Mouse (Mus musculus) stomach, embryonic 16.5 days (tissue): ENCODE results near the gene Flnb. TPM values are rescaled to one million over a fixed set of nuclear protein-coding genes. Genes with fewer than 3 reads are reported as not detected.

Experiments
- ATAC-seq: fragments of 200-750 bp; cut with Nextera tagmentation; 2 replicates; pipeline ENCODE4 v1.8.0; 2017; ENCODE audit warnings: moderate number of reproducible peaks, moderate TSS enrichment; ENCODE audit not compliant: insufficient read depth, low FRiP score
- H3K27ac ChIP-seq: fragments of 300-500 bp; sonication (generic); 2 replicates; pipeline ENCODE4 v1.5.1; 2014; ENCODE audit warnings: low read length
- H3K27me3 ChIP-seq: fragments of 300-500 bp; sonication (generic); 2 replicates; pipeline ENCODE4 v1.6.1; 2014; ENCODE audit warnings: low read length, control low read depth, mixed read lengths; ENCODE audit not compliant: control insufficient read depth, insufficient read depth
- H3K36me3 ChIP-seq: fragments of 300-500 bp; sonication (generic); 2 replicates; pipeline ENCODE4 v1.6.1; 2014; ENCODE audit warnings: low read length; ENCODE audit not compliant: control insufficient read depth, insufficient read depth
- H3K4me1 ChIP-seq: fragments of 300-500 bp; sonication (generic); 2 replicates; pipeline ENCODE4 v1.6.1; 2014; ENCODE audit warnings: low read length, control low read depth, mixed read lengths; ENCODE audit not compliant: control insufficient read depth, insufficient read depth
- H3K4me2 ChIP-seq: fragments of 300-500 bp; sonication (generic); 2 replicates; pipeline ENCODE4 v1.6.1; 2014; ENCODE audit warnings: low read depth, low read length, mixed read lengths
- H3K4me3 ChIP-seq: fragments of 300-500 bp; sonication (generic); replicated peaks from 2 replicates; pipeline ENCODE4 v1.5.1; 2014; ENCODE audit warnings: mild to moderate bottlenecking, low read length
- H3K9ac ChIP-seq: fragments of 300-500 bp; sonication (generic); 2 replicates; pipeline ENCODE4 v1.6.1; 2014; ENCODE audit warnings: low read length
- H3K9me3 ChIP-seq: fragments of 300-500 bp; sonication (generic); replicated peaks from 2 replicates; pipeline ENCODE4 v1.6.1; 2016; ENCODE audit warnings: low read length, control low read depth; ENCODE audit not compliant: control insufficient read depth
- WGBS: fragments of 180-500 bp; shearing (Covaris S2); extraction: QIAGEN DNeasy Blood & Tissue Kit; methylation state at CpG from one replicate; pipeline ENCODE4 v1.1.7; 2014; 5-methylcytosine and 5-hydroxymethylcytosine counted together
- polyA plus RNA-seq: library from polyadenylated mRNA; unstranded; fragments of >200 nt; fragmentation: Nextera tagmentation; extraction: Ambion mirVana; gene quantifications from 2 replicates; pipeline ENCODE4 v1.2.1, GENCODE M21; 2015

The Flnb gene
- polyA plus RNA-seq, 1 experiment from 2014 or later, result 25.8 TPM

DNA sequence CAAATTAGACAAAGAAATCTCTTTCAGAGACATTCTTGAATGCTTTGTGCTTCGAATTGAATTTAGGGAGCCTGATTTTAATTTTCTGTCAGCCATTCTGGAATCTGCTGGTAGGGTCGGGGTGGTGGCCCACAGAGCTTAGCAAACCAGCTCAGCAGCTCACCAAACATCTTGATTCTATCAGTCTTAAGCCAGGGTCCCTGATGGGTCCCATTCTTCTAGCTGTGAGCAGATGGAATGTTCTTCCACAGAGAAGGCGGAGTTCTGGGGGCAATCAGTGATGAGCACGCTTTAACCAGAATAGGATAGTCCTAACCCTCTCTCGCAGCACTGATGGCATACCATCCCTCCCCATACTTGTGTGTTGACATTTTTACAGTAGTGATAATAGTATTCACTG is 37.7 kb downstream of the Flnb start:
- H3K27ac ChIP-seq, result peak overlapping the region; percentile 52
- H3K4me1 ChIP-seq, result peaks cover 57% of the 10 kb centered on the region
- H3K9ac ChIP-seq, result no peak overlapping the region
- H3K27me3 ChIP-seq, result no peaks in the 10 kb centered on the region
- no peak overlapping the region for H3K4me2 ChIP-seq
- no peaks in the 10 kb centered on the region for H3K9me3 ChIP-seq
- 50% methylated on average over 5 of the region's 5 CpGs for WGBS
- no peak overlapping the region for H3K4me3 ChIP-seq
- no peak for ATAC-seq
- H3K36me3 ChIP-seq, result no peaks in the 10 kb centered on the region

DNA sequence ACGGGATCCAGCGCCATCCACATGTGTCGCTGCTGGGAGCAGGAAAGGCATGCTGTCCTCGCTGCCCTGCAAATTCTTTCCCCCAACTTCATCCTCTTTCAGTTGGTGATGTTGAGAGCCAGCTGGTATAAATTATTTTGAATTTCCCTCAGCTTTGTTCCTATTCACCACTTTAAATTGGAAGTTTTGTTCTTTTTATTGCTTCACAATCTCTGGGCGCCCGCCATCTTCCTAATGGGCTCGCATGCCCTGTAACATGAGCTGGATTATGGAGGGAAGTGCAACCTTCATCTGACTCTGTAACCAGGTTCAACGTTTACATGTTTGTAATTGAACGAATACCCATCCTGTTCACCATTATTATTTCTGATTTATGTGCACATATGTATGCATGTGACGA is 38.6 kb downstream of the Flnb start:
- H3K9ac ChIP-seq, result no peak overlapping the region
- WGBS, result 74% methylated on average over 10 of the region's 10 CpGs
- H3K27me3 ChIP-seq, result no peaks in the 10 kb centered on the region
- H3K27ac ChIP-seq, result no peak overlapping the region
- H3K4me1 ChIP-seq, result peaks cover 52% of the 10 kb centered on the region
- H3K4me3 ChIP-seq, result no peak overlapping the region
- H3K36me3 ChIP-seq, result no peaks in the 10 kb centered on the region
- no peaks in the 10 kb centered on the region for H3K9me3 ChIP-seq
- ATAC-seq, result no peak
- no peak overlapping the region for H3K4me2 ChIP-seq

DNA sequence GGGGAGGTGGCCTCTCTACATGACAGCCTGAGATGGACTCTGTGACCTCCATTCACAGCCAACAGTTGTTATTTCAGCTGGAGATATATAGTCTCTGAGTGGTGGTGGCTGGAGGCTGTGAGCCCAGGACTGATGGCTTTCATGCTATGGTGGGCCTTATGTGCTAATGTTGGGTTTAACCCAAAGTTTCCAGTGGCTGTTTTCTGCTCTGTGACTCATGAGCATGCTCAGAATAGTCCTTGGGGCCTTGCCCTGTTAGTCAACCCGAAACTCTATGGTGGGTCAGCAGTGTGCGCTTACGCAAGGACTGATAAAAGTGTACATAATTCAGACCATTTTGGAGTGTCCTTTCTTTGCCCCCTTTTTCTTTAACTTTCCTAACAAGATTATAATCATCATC is 40.1 kb downstream of the Flnb start:
- no peak for ATAC-seq
- Histone ChIP-seq H3K36me3 (no peaks in the 10 kb centered on the region), H3K4me1 (peaks cover 41% of the 10 kb centered on the region)

DNA sequence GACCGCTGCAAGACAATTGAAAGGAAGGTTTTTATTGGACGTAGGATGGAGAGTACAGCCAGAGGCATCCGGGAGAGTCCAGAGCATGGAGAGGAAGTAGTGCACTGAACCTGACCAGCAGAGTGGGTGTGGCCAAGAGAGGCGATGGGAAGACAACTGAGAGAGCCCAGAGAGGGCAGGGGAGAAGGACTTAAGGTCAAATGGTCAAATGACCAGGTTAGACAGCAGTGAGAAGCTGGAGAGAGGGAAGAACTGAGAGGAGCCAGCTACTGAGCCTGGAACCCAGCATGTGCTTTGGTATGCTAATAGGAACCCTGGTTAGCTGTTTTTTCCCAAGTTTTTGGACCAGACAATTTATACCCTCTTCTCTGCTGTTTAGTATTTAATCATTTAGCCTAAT is 40.7 kb downstream of the Flnb start:
- Histone ChIP-seq H3K9ac (no peak overlapping the region), H3K4me1 (peaks cover 37% of the 10 kb centered on the region), H3K9me3 (no peaks in the 10 kb centered on the region), H3K4me3 (no peak overlapping the region), H3K27ac (no peak overlapping the region), H3K27me3 (no peaks in the 10 kb centered on the region), H3K4me2 (no peak overlapping the region), H3K36me3 (no peaks in the 10 kb centered on the region)
- 57% methylated on average over 4 of the region's 4 CpGs for WGBS
- ATAC-seq, result no peak

More for the DNA sequence above, 40.1 kb downstream of the Flnb start:
- Histone ChIP-seq H3K27ac (no peak overlapping the region), H3K9ac (no peak overlapping the region), H3K4me2 (no peak overlapping the region), H3K27me3 (no peaks in the 10 kb centered on the region), H3K9me3 (no peaks in the 10 kb centered on the region), H3K4me3 (no peak overlapping the region)
- WGBS, result 88% methylated on average over 3 of the region's 3 CpGs

DNA sequence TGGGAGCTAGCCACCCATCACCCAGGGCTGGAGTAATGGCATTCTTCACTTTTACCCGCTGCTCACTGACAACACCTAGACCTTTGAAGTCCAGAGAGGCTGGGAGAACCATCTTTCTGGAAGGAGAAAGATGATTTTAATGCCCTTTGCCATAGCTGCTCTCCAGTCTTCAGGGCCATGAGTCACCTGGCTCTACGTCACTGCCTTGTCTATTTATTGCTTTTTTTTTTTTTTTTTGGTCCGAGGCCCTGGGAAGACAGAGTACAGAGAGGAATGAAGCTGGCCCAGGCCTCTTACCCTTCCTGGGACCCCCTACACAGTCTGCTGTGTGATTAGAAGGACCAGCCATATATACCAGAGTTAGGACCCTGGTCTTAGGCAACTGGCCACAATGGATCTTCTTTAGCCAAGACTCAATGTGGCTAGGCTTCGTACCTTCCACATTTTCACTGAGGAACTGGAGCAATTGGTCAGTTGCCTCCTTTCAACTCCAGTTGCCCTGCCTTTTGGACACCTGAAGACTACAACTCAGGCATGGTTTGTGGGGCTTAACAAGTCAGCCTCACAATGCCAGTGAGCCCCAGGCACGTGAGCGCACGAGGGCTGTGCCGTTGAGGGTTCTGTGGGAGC is 42.9 kb downstream of the Flnb start:
- H3K9ac ChIP-seq, result no peak overlapping the region
- H3K27me3 ChIP-seq, result no peaks in the 10 kb centered on the region
- WGBS, result 86% methylated on average over 8 of the region's 8 CpGs
- H3K9me3 ChIP-seq, result no peaks in the 10 kb centered on the region
- no peak for ATAC-seq
- no peaks in the 10 kb centered on the region for H3K36me3 ChIP-seq
- H3K27ac ChIP-seq, result no peak overlapping the region
- peaks cover 24% of the 10 kb centered on the region; the same call in 1 of the 2 replicates for H3K4me1 ChIP-seq
- no peak overlapping the region for H3K4me2 ChIP-seq
- H3K4me3 ChIP-seq, result no peak overlapping the region

DNA sequence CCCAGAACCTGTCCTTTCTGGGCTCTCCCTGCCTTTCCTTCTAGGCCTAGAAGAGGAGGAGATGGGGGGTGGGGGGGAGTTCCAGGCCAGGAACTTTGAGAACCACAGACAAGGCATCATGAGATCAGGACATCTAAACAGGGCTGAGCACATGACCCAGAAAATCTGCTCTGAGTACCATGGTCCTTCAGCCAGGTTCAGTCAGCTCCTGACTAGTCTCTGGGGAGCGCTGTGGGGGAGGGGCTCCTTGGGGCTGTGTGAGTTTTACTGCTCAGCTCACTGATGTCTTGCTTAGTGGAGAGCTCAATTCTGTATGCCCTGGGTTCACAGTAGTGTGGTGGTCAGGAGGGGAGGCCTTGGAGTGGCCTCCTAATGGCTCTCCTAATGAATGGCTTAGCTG is 43.5 kb downstream of the Flnb start:
- peaks cover 18% of the 10 kb centered on the region; the same call in 1 of the 2 replicates for H3K4me1 ChIP-seq
- H3K9me3 ChIP-seq, result no peaks in the 10 kb centered on the region
- no peak overlapping the region for H3K9ac ChIP-seq
- no peaks in the 10 kb centered on the region for H3K27me3 ChIP-seq
- H3K4me2 ChIP-seq, result no peak overlapping the region
- H3K27ac ChIP-seq, result no peak overlapping the region
- WGBS, result 82% methylated on average over 1 of the region's 1 CpGs
- H3K36me3 ChIP-seq, result no peaks in the 10 kb centered on the region
- H3K4me3 ChIP-seq, result no peak overlapping the region
- no peak for ATAC-seq

DNA sequence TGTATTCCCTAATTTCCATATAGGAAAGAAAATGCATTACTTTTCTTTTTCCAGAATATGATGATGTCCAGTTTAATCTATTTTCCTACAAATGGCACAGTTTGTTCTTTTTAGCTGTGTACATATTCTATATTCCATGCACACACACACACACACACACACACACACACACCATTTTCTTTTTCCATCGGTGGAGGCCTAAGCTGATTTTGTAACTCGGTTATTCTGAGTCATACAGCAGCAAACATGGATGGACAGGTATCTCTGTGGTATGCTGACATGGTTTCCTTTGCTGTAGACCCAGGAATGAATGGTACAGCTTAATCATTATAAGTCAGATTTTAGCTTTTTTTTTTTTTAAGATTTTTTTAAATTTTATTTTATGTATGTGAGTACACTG is 44.5 kb downstream of the Flnb start:
- Histone ChIP-seq H3K27ac (no peak overlapping the region), H3K9ac (no peak overlapping the region)
- 70% methylated on average over 2 of the region's 2 CpGs for WGBS

DNA sequence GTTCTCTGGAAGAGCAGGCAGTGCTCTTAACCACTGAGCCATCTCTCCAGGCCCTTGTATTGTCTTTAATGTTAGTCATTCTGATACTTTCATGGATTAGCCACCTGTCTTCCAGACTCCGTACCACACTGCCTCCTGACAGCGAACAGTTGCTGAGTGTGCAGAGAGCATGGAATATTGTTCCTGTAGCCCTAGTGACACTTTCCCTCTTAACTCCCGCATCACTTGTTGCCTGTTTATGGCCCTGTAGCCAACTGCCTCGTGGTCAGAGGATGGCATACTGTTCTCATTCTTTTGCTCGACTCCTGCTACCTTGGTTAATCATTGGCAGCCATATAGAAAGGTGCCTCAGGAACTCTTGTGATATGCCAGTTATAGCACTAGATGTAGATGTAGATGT is 45.4 kb downstream of the Flnb start:
- 81% methylated on average over 5 of the region's 5 CpGs for WGBS
- ATAC-seq, result no peak

More for the DNA sequence above, 44.5 kb downstream of the Flnb start:
- no peak overlapping the region for H3K4me3 ChIP-seq
- H3K27me3 ChIP-seq, result no peaks in the 10 kb centered on the region
- no peak overlapping the region for H3K4me2 ChIP-seq
- no peak for ATAC-seq
- H3K4me1 ChIP-seq, result peaks cover 15% of the 10 kb centered on the region; the same call in 1 of the 2 replicates
- no peaks in the 10 kb centered on the region for H3K9me3 ChIP-seq
- no peaks in the 10 kb centered on the region for H3K36me3 ChIP-seq

DNA sequence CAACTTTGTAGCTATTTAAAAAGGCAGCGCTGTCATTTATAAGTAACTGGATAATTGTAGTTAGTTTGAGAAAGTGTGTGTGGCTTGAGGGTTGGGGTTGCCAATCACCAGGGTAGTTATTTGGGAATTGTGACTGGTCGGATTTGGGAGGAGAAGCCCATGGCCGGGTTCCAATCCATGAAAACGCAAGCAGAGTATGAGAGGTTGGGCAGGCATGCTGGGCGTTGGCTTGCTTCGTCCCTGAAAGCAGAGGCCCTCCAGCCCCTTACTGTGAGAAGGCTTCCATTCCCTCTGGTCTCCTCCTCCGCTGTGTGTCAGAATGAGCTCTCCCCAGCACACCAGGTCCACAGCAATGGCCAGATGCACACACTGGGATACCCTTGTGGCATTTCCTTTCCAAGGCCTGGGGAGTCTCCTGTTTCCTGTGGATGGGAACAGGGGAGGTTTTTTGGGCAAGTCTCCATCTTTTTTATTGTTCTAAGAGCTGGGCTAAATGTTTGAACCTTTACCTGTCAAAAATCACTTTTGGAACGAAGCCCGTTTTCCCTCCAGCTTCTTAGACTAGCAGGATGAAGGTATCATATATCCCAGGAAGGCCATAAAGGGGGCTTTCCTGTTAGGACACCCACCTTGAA is 46.2 kb downstream of the Flnb start:
- H3K9me3 ChIP-seq, result no peaks in the 10 kb centered on the region
- ATAC-seq, result peak; percentile 71; the same call in 1 of the 2 replicates
- no peak overlapping the region for H3K4me3 ChIP-seq
- H3K27me3 ChIP-seq, result no peaks in the 10 kb centered on the region
- 46% methylated on average over 9 of the region's 9 CpGs for WGBS
- H3K4me2 ChIP-seq, result no peak overlapping the region
- H3K36me3 ChIP-seq, result 0 out of 2 replicates have a peak, but pooled peaks cover 4% of the 10 kb centered on the region
- peaks cover 9% of the 10 kb centered on the region; the same call in 1 of the 2 replicates for H3K4me1 ChIP-seq
- H3K9ac ChIP-seq, result no peak overlapping the region
- peak overlapping the region; percentile 0; the same call in 1 of the 2 replicates for H3K27ac ChIP-seq

More for the DNA sequence above, 45.4 kb downstream of the Flnb start:
- Histone ChIP-seq H3K36me3 (0 out of 2 replicates have a peak, but pooled peaks cover 4% of the 10 kb centered on the region), H3K9ac (no peak overlapping the region), H3K9me3 (no peaks in the 10 kb centered on the region), H3K4me2 (no peak overlapping the region), H3K4me3 (no peak overlapping the region), H3K27me3 (no peaks in the 10 kb centered on the region), H3K4me1 (peaks cover 9% of the 10 kb centered on the region; the same call in 1 of the 2 replicates), H3K27ac (no peak overlapping the region)
